Mouse (Mus musculus) E14TG2a.4 (cell line): Measurements from ENCODE around the gene Celf2.

ENCODE experiments used
- CTCF ChIP-seq: conservative IDR thresholded peaks from 2 replicates; pipeline ENCODE4 v1.5.1; 2014; ENCODE audit warnings: low read length
- NANOG ChIP-seq: IDR thresholded peaks from 2 replicates; pipeline ENCODE4 v1.6.1; 2014; ENCODE audit warnings: borderline replicate concordance, low read length, mixed read lengths
- POU5F1 ChIP-seq: IDR thresholded peaks from 2 replicates; pipeline ENCODE4 v1.6.1; 2014; ENCODE audit warnings: low read length, borderline replicate concordance

GRCm38 (mm10) chr2:7249002-7249401, 260.4 kb downstream of the Celf2 start:
- TF ChIP-seq CTCF (no peak), NANOG (no peak), POU5F1 (no peak)
